Mouse (Mus musculus): Measurements from ENCODE around the gene Mrpl43. TPM values are rescaled to one million over a fixed set of nuclear protein-coding genes. Genes with fewer than 3 reads are reported as not detected.

The Mrpl43 gene
- total RNA-seq, 4 experiments from 2014 or later = 43.9 to 59.9 (median 54.3) TPM

DNA sequence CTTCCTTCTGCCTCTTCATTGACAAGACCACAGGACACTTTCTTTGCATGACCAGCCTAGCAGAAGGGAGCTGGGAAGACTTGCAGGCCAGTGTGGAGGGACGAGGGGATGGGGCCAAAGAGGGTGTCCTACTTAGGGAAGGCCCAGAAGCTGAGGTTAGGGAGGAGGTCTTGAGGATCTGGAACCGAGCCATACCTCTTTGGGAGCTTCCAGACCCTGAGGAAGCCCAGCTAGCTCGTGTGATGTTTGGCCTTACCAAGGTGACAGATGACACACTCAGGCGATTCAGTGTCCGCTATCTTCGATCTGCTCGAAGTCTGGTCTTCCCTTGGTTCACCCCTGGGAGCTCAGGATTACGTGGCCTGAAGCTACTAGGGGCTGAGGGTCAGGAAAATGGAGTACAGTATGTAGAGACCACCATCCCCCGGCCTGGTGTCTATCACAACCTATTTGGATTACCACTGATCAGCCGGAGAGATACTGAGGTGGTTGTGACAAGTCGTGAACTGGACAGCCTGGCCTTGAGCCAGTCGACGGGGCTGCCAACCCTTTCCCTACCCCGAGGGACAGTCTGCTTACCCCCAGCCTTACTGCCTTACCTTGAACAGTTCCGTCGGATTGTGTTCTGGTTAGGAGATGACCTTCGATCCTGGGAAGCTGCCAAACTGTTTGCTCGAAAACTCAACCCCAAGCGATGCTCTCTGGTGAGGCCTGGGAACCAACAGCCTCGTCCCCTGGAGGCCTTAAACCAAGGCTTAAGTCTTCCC is 1.4 kb upstream of the Mrpl43 start:
- no peak for DNase-seq (ENCODE audit: low spot score)

DNA sequence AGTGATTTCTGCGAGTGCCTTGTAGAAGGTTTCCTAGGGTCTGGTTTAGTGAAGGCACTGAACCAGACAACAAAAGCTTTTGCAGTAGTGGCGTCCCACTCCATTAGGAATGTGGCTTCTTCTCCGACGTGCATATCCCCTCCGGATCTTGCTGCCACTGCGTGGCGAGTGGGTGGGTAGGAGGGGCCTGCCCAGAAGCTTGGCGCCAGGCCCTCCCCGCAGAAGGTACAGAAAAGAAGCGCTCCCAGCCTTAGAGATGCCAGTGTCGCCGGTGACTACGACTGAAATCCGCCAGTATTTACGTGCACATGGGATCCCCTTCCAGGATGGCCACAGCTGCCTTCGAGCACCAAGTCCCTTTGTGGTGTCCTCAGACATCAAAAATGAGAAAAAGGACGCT is 779 bp upstream of the Mrpl43 start:
- no peak for DNase-seq (ENCODE audit: low spot score)

- no peak for DNase-seq (ENCODE audit: low spot score)
Measured at GRCm38 (mm10) chr19:45005444-45005843, 798 bp downstream of the Mrpl43 start, which contains the start of gene Twnk. Gene Twnk, plus strand, starts transcription at chr19:45005663.

- DNase-seq (ENCODE audit: low spot score) = no peak
Measured at GRCm38 (mm10) chr19:45003740-45004516, 2.3 kb downstream of the Mrpl43 start.

DNA sequence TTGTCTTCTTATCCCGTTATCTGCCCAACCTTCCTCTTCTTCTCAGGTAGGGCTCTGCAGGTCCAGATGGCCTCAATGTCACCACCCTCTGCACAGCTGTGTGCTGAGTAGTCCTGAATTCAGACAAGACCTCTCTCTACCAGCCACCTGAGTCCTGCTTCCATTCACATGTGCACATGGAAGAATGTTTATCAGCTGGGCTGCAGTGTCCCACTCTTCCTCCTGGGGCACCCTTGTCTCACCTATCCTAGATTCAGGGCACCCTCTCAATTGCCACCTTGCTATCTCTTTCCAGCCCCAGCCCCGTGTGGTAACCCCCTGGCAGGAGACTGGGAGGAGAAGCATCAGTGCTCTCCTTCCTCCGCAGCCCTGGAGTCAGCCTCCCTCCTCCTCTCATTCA is 3.9 kb downstream of the Mrpl43 start:
- no peak for DNase-seq (ENCODE audit: low spot score)

DNA sequence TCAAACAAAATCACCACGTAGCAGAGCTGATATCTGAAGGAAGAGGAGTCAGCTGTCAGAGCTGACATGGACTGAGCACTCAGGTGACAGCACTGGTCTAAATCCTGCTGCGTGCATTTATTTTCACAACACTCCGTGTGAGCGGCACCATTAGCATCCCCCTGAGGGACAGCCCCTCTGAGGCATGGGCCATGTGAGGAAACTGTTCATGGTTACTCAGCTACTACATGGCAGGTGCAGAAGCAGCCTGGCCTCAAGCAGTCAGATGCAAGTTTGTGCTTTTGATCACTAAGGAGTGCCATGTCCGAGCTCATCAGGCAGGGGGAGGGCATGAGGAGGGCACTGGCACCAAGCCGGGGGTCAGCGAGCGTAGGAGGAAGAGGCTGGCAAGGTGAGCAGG is 6.6 kb downstream of the Mrpl43 start:
- DNase-seq (ENCODE audit: low spot score) = no peak

DNA sequence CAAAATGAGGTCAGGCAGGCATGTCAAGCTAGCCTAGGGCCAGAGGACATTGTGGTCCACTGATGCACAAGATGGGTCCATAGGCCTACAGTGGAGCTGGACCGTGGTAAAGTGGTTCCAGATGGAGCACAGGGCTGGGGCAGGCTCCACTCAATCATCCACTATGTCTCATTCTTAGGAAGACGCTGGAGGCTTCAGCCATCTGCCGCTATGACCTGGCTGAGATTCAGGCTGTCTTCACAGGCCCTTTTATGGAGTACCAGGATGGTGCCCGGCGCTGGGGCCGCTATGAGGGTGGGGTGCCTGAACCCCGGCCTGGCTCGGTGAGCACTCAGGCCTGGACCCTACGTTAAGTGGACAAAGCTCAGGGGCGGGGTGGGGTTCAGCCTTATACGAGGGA is 8.5 kb downstream of the Mrpl43 start:
- no peak for DNase-seq (ENCODE audit: low spot score)

DNA sequence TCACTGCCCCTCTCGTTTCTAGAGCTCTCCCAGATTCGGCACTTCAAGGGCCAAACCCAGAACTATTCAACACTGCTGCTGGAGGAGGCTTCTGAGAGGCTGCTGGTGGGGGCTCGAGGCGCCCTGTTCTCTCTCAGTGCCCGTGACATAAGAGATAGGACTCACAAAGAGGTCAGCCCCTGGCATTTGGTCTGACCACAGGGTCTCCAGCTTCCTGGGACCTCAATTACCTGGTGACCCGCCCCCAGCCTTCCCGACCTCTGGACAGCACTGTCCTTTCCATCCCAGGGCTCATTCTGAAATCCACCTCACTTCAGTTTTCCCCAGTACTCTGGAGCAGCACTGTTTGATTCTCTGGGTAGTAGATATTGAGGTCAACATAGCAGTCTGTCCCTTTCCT is 13.5 kb downstream of the Mrpl43 start:
- no peak for DNase-seq (ENCODE audit: low spot score)

GRCm38 (mm10) chr19:44992246-44992645 is 14.0 kb downstream of the Mrpl43 start:
- DNase-seq (ENCODE audit: low spot score) = no peak

DNA sequence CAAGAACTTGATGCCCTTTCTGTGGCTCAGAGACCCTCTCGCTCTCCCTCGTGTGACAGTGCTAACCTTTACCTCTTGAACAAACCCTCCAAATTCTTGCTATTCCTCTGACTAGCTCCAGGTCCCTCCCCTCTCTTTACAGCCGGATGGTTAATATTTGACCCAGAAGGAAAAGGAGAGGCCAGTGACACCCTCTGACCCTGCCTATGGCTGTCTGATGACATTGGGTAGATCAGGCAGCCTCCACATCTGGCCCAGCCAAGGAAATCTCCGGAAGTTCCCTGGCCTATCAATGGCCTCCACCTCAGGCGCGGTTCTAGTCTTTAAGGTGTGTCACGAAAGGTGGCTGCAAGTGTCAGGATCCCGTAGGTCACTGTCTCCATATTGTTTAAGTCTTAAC is 15.2 kb downstream of the Mrpl43 start:
- DNase-seq (ENCODE audit: low spot score) = no peak

DNA sequence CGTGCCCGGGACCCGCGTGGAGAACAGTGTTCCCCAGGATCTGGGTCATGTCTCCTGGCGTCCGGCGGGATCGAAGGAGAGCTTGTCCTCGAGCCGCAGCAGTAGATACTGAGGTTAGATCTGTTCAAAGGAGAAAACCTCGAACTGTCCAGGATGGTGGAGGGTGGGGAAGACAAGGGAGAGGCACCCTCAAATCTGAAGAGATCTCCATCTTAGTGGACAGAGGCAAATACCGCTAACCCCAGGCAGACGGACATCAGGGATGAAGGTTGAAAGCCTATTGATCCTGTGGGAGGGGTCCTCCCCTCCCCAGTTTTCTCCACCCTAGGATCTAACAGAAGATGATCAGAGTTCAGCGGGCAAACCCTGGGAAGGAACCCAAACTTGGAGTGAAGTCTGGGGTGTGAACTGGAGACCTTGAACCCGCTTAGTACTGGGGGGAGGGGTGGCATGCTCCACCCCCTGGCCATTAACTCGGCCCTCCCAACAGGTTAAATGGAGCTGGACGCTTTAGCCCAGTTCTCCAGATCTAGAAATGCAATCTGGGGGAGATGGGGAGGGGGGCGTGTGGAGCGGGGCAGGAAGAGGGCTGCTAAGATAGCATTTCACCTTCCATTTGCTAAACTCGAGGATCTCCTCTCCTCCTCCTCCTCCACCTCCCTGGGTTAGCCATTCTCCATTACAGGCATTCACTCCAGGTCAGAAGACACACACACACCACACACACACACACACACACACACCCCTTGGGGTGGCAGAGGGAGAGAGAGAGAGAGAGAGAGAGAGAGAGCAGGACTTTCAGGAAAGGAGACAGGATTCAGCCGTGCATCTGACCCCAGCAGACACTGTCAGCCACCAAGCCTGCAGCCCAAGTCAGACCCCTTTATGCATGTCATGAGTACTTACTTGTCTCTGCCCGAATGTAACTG is 16.4 kb downstream of the Mrpl43 start:
- no peak for DNase-seq (ENCODE audit: low spot score)

DNA sequence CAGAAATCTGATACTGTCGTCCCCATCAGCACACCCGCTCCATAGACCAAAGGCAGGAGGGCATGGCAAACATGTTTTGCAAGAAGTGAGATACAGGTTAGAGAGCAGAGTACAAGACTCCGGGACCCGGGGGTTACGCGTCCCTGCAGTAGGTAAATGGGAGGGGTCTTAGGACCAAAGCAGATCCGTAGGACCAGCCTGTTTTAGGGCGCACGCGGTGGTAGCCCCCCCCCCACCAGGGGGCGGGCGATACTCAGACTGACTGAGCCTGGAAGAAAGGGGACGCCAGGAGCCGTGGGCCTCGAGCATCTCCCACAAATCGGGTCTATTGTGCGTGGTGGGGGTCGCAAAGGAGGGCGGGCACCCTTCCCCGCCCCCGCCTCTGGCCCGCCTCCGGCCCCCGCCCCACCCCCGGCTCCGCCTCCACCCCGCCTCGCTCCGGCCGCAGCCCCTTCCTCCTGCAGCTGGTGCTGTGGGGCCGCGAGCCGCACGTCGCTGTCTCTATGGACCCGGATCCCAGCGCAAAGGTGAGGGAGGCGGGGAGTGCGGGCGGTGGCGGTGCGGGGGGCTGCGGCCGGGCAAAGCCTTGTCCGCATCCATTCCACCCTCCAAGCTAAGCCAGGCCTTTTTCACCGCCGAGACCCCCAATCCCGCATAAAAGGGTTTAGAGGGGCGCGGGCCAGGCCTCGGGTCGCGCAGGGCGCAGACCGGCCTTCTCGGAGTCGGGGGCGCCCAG is 17.2 kb downstream of the Mrpl43 start, which contains the start of gene Sema4g:
Gene Sema4g, plus strand, starts transcription at position 271 of the 736 bp plus-strand sequence.
- no peak for DNase-seq (ENCODE audit: low spot score)

DNA sequence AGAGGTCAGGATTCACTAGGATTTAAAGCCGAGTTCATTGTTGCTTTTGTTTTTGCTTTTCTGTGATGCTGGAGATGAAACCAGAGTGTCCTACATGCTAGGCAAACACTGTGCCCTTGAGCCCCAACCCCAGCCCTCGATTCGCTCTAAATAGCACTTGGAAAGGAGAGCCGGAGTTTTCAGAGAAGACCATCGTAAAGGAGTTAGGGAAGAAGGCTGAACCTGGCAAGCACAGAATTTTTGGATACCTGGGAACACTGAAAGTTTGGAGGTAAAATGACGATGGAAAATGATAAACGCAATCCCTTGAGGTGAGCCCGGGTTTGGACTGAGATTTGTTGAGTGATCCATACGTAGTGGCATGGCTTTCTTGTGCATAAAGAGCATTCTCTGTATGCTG is 17.9 kb downstream of the Mrpl43 start:
- no peak for DNase-seq (ENCODE audit: low spot score)

DNA sequence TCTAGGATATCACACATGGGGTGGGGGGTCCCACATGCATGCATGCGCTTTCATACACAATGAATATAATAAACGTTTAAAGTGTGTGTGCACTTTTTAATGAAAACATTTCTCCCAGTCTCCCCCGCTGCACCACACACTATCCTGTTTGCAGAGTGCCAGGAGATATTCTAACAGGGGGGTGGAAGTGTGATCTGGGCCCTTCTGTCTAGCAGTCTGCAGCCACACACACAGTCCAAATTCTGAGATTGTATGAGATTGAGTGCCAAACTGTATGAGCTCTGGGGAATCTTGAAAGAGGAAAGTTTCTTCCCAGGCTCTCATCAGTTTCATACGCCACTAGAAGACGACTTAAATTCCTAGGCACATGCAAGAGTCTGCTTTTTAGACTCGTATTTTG is 18.4 kb downstream of the Mrpl43 start:
- no peak for DNase-seq (ENCODE audit: low spot score)

- DNase-seq (ENCODE audit: low spot score) = no peak
Measured at GRCm38 (mm10) chr19:44987004-44987403, 19.2 kb downstream of the Mrpl43 start.

DNA sequence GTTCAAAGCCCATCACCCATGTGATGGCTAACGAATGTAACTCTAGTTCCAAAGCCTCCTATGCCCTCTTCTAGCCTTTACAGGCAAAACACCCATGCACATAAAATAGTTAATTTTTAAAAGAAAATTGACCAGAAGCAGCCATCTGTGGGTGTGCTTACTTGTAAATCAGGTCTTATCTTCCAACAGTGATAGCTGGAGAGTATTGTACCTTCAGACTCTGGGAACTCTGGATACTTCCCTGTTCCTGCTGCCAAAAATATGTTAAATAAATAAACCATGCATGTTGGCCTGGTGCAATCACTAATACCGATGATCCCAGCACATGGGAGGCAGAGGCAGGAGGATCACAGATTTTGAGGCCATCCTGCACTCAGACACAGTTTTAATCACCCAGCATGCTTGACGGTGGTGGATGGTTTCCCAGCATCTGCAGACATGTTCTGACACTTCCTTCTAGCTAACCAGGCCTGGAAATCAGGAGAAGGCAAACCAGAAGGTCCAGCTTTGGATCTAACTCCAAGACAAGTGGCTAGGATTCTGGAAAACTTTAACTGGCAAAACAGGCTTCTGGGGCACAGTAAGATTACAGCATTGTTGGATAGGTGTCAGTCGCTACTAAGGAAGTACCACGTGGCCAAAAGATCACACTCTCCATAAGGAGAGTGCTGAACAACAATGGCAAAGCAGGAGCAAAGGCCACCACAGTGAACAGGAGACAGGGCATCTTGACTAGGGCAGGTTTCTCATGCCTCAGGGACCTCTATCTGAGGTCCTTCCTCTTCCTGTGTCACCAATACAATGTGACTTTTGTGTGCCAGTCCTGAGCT is 20.9 kb downstream of the Mrpl43 start:
- DNase-seq (ENCODE audit: low spot score) = no peak

- DNase-seq (ENCODE audit: low spot score) = no peak
Measured at GRCm38 (mm10) chr19:44984420-44984819, 21.8 kb downstream of the Mrpl43 start.

- no peak for DNase-seq (ENCODE audit: low spot score)
Measured at GRCm38 (mm10) chr19:44983366-44983765, 22.9 kb downstream of the Mrpl43 start.

GRCm38 (mm10) chr19:44982477-44983115 is 23.6 kb downstream of the Mrpl43 start:
- DNase-seq (ENCODE audit: low spot score) = no peak

DNA sequence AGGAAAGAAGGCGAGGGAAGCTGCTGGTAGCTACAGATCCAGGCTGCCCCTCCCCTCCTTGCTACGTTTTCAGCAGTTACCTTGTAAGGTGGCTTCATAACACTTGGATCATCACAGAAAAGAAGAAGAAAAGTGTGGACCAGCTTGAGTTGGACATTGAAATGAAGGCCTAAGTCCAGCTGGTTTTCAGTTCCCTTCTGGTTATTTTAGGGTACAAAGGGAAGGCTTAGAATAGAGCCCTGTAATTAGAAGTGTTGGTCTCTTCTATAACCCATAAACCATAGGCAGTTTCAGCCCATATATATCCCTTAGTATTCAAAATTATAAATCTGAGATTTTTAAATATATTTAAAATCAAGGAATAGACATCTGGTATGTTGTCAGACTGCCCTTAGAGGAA is 25.5 kb downstream of the Mrpl43 start:
- DNase-seq (ENCODE audit: low spot score) = no peak

Data from heart, adult 8-10 months (tissue).